Mouse (Mus musculus): ENCODE data around the gene Ccl24. TPM values are rescaled to one million over a fixed set of nuclear protein-coding genes. Genes with fewer than 3 reads are reported as not detected.

The Ccl24 gene
- polyA plus RNA-seq, 1 experiment from 2014 or later: 0.48 TPM

GRCm38 (mm10) chr5:135587764-135588163 is 14.9 kb upstream of the Ccl24 start:
- Histone ChIP-seq H3K27me3 (ENCODE audit: control insufficient read depth, insufficient read depth, low read length) (no peaks in the 10 kb centered on the region), H3K4me2 (ENCODE audit: low read depth) (no peak overlapping the region), H3K9ac (ENCODE audit: low read length) (no peak overlapping the region), H3K36me3 (ENCODE audit: control insufficient read depth, insufficient read depth, low read length) (no peaks in the 10 kb centered on the region), H3K4me1 (ENCODE audit: control insufficient read depth, insufficient read depth, low read length) (no peaks in the 10 kb centered on the region), H3K9me3 (ENCODE audit: control insufficient read depth, low read length) (no peaks in the 10 kb centered on the region), H3K27ac (ENCODE audit: low read depth, low read length) (no peak overlapping the region), H3K4me3 (ENCODE audit: low read depth, low read length) (no peak overlapping the region)
- 86% methylated on average over 4 of the region's 4 CpGs for WGBS
- DNase-seq (ENCODE audit: low spot score) (no peak), ATAC-seq (ENCODE audit: insufficient read depth, low FRiP score, low TSS enrichment) (no peak)

- Histone ChIP-seq H3K9me3 (ENCODE audit: control insufficient read depth, low read length) (no peaks in the 10 kb centered on the region), H3K4me3 (ENCODE audit: low read depth, low read length) (no peak overlapping the region), H3K4me2 (ENCODE audit: low read depth) (no peak overlapping the region), H3K27ac (ENCODE audit: low read depth, low read length) (no peak overlapping the region), H3K4me1 (ENCODE audit: control insufficient read depth, insufficient read depth, low read length) (no peaks in the 10 kb centered on the region), H3K27me3 (ENCODE audit: control insufficient read depth, insufficient read depth, low read length) (no peaks in the 10 kb centered on the region), H3K36me3 (ENCODE audit: control insufficient read depth, insufficient read depth, low read length) (no peaks in the 10 kb centered on the region), H3K9ac (ENCODE audit: low read length) (no peak overlapping the region)
- DNase-seq (ENCODE audit: low spot score) (no peak), ATAC-seq (ENCODE audit: insufficient read depth, low FRiP score, low TSS enrichment) (no peak)
- WGBS: 88% methylated on average over 8 of the region's 8 CpGs
These were observed 12.8 kb upstream of the Ccl24 start for GRCm38 (mm10) chr5:135585691-135586090.

GRCm38 (mm10) chr5:135582330-135582729 is 9.5 kb upstream of the Ccl24 start:
- H3K36me3 ChIP-seq (ENCODE audit: control insufficient read depth, insufficient read depth, low read length): no peaks in the 10 kb centered on the region
- DNase-seq (ENCODE audit: low spot score) (no peak), ATAC-seq (ENCODE audit: insufficient read depth, low FRiP score, low TSS enrichment) (no peak)
- 85% methylated on average over 4 of the region's 4 CpGs for WGBS
- no peak overlapping the region for H3K9ac ChIP-seq (ENCODE audit: low read length)
- H3K4me3 ChIP-seq (ENCODE audit: low read depth, low read length): no peak overlapping the region
- H3K9me3 ChIP-seq (ENCODE audit: control insufficient read depth, low read length): no peaks in the 10 kb centered on the region
- H3K27me3 ChIP-seq (ENCODE audit: control insufficient read depth, insufficient read depth, low read length): no peaks in the 10 kb centered on the region
- H3K27ac ChIP-seq (ENCODE audit: low read depth, low read length): no peak overlapping the region
- no peak overlapping the region for H3K4me2 ChIP-seq (ENCODE audit: low read depth)
- no peaks in the 10 kb centered on the region for H3K4me1 ChIP-seq (ENCODE audit: control insufficient read depth, insufficient read depth, low read length)

GRCm38 (mm10) chr5:135579331-135579751 is 6.5 kb upstream of the Ccl24 start:
- H3K4me2 ChIP-seq (ENCODE audit: low read depth): no peak overlapping the region
- H3K4me1 ChIP-seq (ENCODE audit: control insufficient read depth, insufficient read depth, low read length): no peaks in the 10 kb centered on the region
- DNase-seq (ENCODE audit: low spot score) (no peak), ATAC-seq (ENCODE audit: insufficient read depth, low FRiP score, low TSS enrichment) (no peak)
- no peak overlapping the region for H3K9ac ChIP-seq (ENCODE audit: low read length)
- WGBS: 86% methylated on average over 10 of the region's 10 CpGs
- no peak overlapping the region for H3K27ac ChIP-seq (ENCODE audit: low read depth, low read length)
- H3K36me3 ChIP-seq (ENCODE audit: control insufficient read depth, insufficient read depth, low read length): no peaks in the 10 kb centered on the region
- H3K9me3 ChIP-seq (ENCODE audit: control insufficient read depth, low read length): no peaks in the 10 kb centered on the region
- no peak overlapping the region for H3K4me3 ChIP-seq (ENCODE audit: low read depth, low read length)
- no peaks in the 10 kb centered on the region for H3K27me3 ChIP-seq (ENCODE audit: control insufficient read depth, insufficient read depth, low read length)

GRCm38 (mm10) chr5:135576055-135576454 is 3.2 kb upstream of the Ccl24 start:
- H3K9ac ChIP-seq (ENCODE audit: low read length): no peak overlapping the region
- WGBS: 64% methylated on average over 4 of the region's 4 CpGs
- ATAC-seq (ENCODE audit: insufficient read depth, low FRiP score, low TSS enrichment) (no peak), DNase-seq (ENCODE audit: low spot score) (no peak)
- H3K4me1 ChIP-seq (ENCODE audit: control insufficient read depth, insufficient read depth, low read length): no peaks in the 10 kb centered on the region
- H3K4me2 ChIP-seq (ENCODE audit: low read depth): no peak overlapping the region
- H3K4me3 ChIP-seq (ENCODE audit: low read depth, low read length): no peak overlapping the region
- no peak overlapping the region for H3K27ac ChIP-seq (ENCODE audit: low read depth, low read length)
- no peaks in the 10 kb centered on the region for H3K27me3 ChIP-seq (ENCODE audit: control insufficient read depth, insufficient read depth, low read length)
- H3K36me3 ChIP-seq (ENCODE audit: control insufficient read depth, insufficient read depth, low read length): no peaks in the 10 kb centered on the region
- H3K9me3 ChIP-seq (ENCODE audit: control insufficient read depth, low read length): no peaks in the 10 kb centered on the region

- Histone ChIP-seq H3K4me3 (ENCODE audit: low read depth, low read length) (no peak overlapping the region), H3K27ac (ENCODE audit: low read depth, low read length) (no peak overlapping the region), H3K4me2 (ENCODE audit: low read depth) (no peak overlapping the region), H3K27me3 (ENCODE audit: control insufficient read depth, insufficient read depth, low read length) (no peaks in the 10 kb centered on the region), H3K9me3 (ENCODE audit: control insufficient read depth, low read length) (no peaks in the 10 kb centered on the region), H3K9ac (ENCODE audit: low read length) (no peak overlapping the region), H3K4me1 (ENCODE audit: control insufficient read depth, insufficient read depth, low read length) (no peaks in the 10 kb centered on the region), H3K36me3 (ENCODE audit: control insufficient read depth, insufficient read depth, low read length) (no peaks in the 10 kb centered on the region)
- DNase-seq (ENCODE audit: low spot score): no peak
- ATAC-seq (ENCODE audit: insufficient read depth, low FRiP score, low TSS enrichment): no peak
- 73% methylated on average over 6 of the region's 6 CpGs for WGBS
These were observed 4.2 kb downstream of the Ccl24 start for GRCm38 (mm10) chr5:135568698-135569097.

GRCm38 (mm10) chr5:135567556-135568265 is 5.1 kb downstream of the Ccl24 start:
- WGBS: 89% methylated on average over 6 of the region's 6 CpGs
- no peak for ATAC-seq (ENCODE audit: insufficient read depth, low FRiP score, low TSS enrichment)

GRCm38 (mm10) chr5:135563469-135563868 is 9.4 kb downstream of the Ccl24 start, which contains the start of gene Ccl26:
TSS of gene Ccl26 (minus strand) at chr5:135563569.
- H3K9ac ChIP-seq (ENCODE audit: low read length): no peak within 1 kb of the TSS
- no peak for ATAC-seq (ENCODE audit: insufficient read depth, low FRiP score, low TSS enrichment)
- no peaks in the 10 kb centered on the region for H3K27me3 ChIP-seq (ENCODE audit: control insufficient read depth, insufficient read depth, low read length)
- no peaks in the 10 kb centered on the region for H3K36me3 ChIP-seq (ENCODE audit: control insufficient read depth, insufficient read depth, low read length)
- no peak for DNase-seq (ENCODE audit: low spot score)
- H3K4me1 ChIP-seq (ENCODE audit: control insufficient read depth, insufficient read depth, low read length): no peaks in the 10 kb centered on the region
- H3K4me3 ChIP-seq (ENCODE audit: low read depth, low read length): no peak within 1 kb of the TSS
- H3K4me2 ChIP-seq (ENCODE audit: low read depth): no peak within 1 kb of the TSS
- no peak within 1 kb of the TSS for H3K27ac ChIP-seq (ENCODE audit: low read depth, low read length)
- no peaks in the 10 kb centered on the region for H3K9me3 ChIP-seq (ENCODE audit: control insufficient read depth, low read length)
- 89% methylated on average over 3 of the region's 3 CpGs for WGBS

More at GRCm38 (mm10) chr5:135567556-135568265, 5.1 kb downstream of the Ccl24 start:
- no peaks in the 10 kb centered on the region for H3K27me3 ChIP-seq (ENCODE audit: control insufficient read depth, insufficient read depth, low read length)
- no peak for DNase-seq (ENCODE audit: low spot score)
- no peak overlapping the region for H3K4me2 ChIP-seq (ENCODE audit: low read depth)
- H3K9ac ChIP-seq (ENCODE audit: low read length): no peak overlapping the region
- no peak overlapping the region for H3K4me3 ChIP-seq (ENCODE audit: low read depth, low read length)
- H3K36me3 ChIP-seq (ENCODE audit: control insufficient read depth, insufficient read depth, low read length): no peaks in the 10 kb centered on the region
- no peak overlapping the region for H3K27ac ChIP-seq (ENCODE audit: low read depth, low read length)
- H3K4me1 ChIP-seq (ENCODE audit: control insufficient read depth, insufficient read depth, low read length): no peaks in the 10 kb centered on the region
- no peaks in the 10 kb centered on the region for H3K9me3 ChIP-seq (ENCODE audit: control insufficient read depth, low read length)

GRCm38 (mm10) chr5:135557671-135558070 is 15.2 kb downstream of the Ccl24 start:
- Histone ChIP-seq H3K9me3 (ENCODE audit: control insufficient read depth, low read length) (no peaks in the 10 kb centered on the region), H3K4me3 (ENCODE audit: low read depth, low read length) (no peak overlapping the region), H3K36me3 (ENCODE audit: control insufficient read depth, insufficient read depth, low read length) (no peaks in the 10 kb centered on the region), H3K27ac (ENCODE audit: low read depth, low read length) (peak overlapping the region; percentile 80), H3K27me3 (ENCODE audit: control insufficient read depth, insufficient read depth, low read length) (no peaks in the 10 kb centered on the region), H3K9ac (ENCODE audit: low read length) (no peak overlapping the region), H3K4me2 (ENCODE audit: low read depth) (no peak overlapping the region), H3K4me1 (ENCODE audit: control insufficient read depth, insufficient read depth, low read length) (no peaks in the 10 kb centered on the region; the same call in 1 of the 2 replicates)
- 39% methylated on average over 3 of the region's 3 CpGs for WGBS
- ATAC-seq (ENCODE audit: insufficient read depth, low FRiP score, low TSS enrichment) (no peak), DNase-seq (ENCODE audit: low spot score) (no peak)
